Mouse (Mus musculus) erythroblast, embryonic 14.5 days (primary cell): Measurements from ENCODE around the gene Lifr.

Source experiments
- GATA1 ChIP-seq: IDR thresholded peaks from 2 replicates; pipeline ENCODE4 v1.6.1; 2012; ENCODE audit warnings: low read length, inconsistent platforms, mixed read lengths
- TAL1 ChIP-seq: IDR thresholded peaks from 3 replicates; pipeline ENCODE4 v1.6.1; 2012; ENCODE audit warnings: low read length, inconsistent platforms, mixed read lengths

- no peak for TF ChIP-seq GATA1
- no peak for TF ChIP-seq TAL1
Measured at GRCm38 (mm10) chr15:7189678-7190454, 99.5 kb downstream of the Lifr start.
